ENCODE assay signal across 8 mouse cellular contexts in genomic region chr17:35342711-35343476, GRCm38 (mm10). TPM values are rescaled to one million over a fixed set of nuclear protein-coding genes. Genes with fewer than 3 reads are reported as not detected.
DNase-seq lines count a peak whose midpoint lies in the region; ATAC-seq lines count a peak whose summit lies in the region.

No protein-coding gene starts in this region.

- 4% methylated on average over 44 of the region's 46 CpGs for WGBS in forebrain, embryonic 14.5 days

- H3K4me1 ChIP-seq in forebrain, embryonic 14.5 days (ENCODE audit: control insufficient read depth, insufficient read depth, low read length), result peaks cover 5% of the 10 kb centered on the region; the same call in 1 of the 2 replicates

- peak; percentile 9 for DNase-seq in right cerebral cortex, postnatal 14 days
- no peak for DNase-seq in right cerebral cortex, adult 2 months (ENCODE audit: low spot score in 2 of 2)
- no peak for DNase-seq in forebrain, embryonic 14.5 days (ENCODE audit: low spot score)
- peak; percentile 24 for DNase-seq in kidney, postnatal 14 days
- peak; percentile 53 for DNase-seq in lung, postnatal 36 days
- DNase-seq in thymus, postnatal 0 days (ENCODE audit: low spot score), result peak; percentile 6
- no peak for DNase-seq in MN1 (ENCODE audit: low spot score)

- no peak for ATAC-seq in forebrain, embryonic 14.5 days
- no peak for ATAC-seq in megakaryocyte-erythroid progenitor cell, adult 5-6 weeks (replicated peaks; ENCODE audit: low FRiP score, low TSS enrichment, poor library complexity, severe bottlenecking)

- H3K9me3 ChIP-seq in forebrain, embryonic 14.5 days (replicated peaks; ENCODE audit: control insufficient read depth, low read length), result no peaks in the 10 kb centered on the region

- peak overlapping the region; percentile 61 for H3K4me2 ChIP-seq in forebrain, embryonic 14.5 days (ENCODE audit: low read length)

- peak overlapping the region; percentile 51 for H3K9ac ChIP-seq in forebrain, embryonic 14.5 days (ENCODE audit: low read length)

- no peaks in the 10 kb centered on the region for H3K36me3 ChIP-seq in forebrain, embryonic 14.5 days (ENCODE audit: control insufficient read depth, insufficient read depth, low read length)

- H3K27ac ChIP-seq in forebrain, embryonic 14.5 days (ENCODE audit: low read depth, low read length), result no peak overlapping the region

- peaks cover 19% of the 10 kb centered on the region for H3K27me3 ChIP-seq in forebrain, embryonic 14.5 days (replicated peaks; ENCODE audit: control insufficient read depth, insufficient read depth, low read length)

- peak overlapping the region; percentile 37 for H3K4me3 ChIP-seq in forebrain, embryonic 14.5 days (ENCODE audit: low read depth, low read length)

RNA-seq across cellular contexts. Expression of gene H2-Q2, which starts 0.9 kb away (rescaled TPM):
- 1.1 and 2.1 TPM in 2 replicates for polyA plus RNA-seq in forebrain, embryonic 14.5 days (2014; fragmentation: Nextera tagmentation; extraction: Ambion mirVana)
- polyA plus RNA-seq in thymus, postnatal 0 days (2015; fragmentation: Nextera tagmentation; extraction: Ambion mirVana), result 68.4 and 69.8 TPM in 2 replicates
- total RNA-seq in megakaryocyte-erythroid progenitor cell, adult 5-6 weeks (2014; fragmentation: Nextera tagmentation), result not detected in 2 replicates
- not detected in 2 replicates for total RNA-seq in megakaryocyte-erythroid progenitor cell, adult 5-6 weeks (2017)

RNA-seq across cellular contexts. Expression of gene H2-Q1, which starts 22.7 kb away (rescaled TPM):
- 0.46 TPM in 1 of 2 replicates, not detected in the other for polyA plus RNA-seq in forebrain, embryonic 14.5 days (2014; fragmentation: Nextera tagmentation; extraction: Ambion mirVana)
- 1.4 and 1.9 TPM in 2 replicates for polyA plus RNA-seq in thymus, postnatal 0 days (2015; fragmentation: Nextera tagmentation; extraction: Ambion mirVana)
- not detected in 2 replicates for total RNA-seq in megakaryocyte-erythroid progenitor cell, adult 5-6 weeks (2014; fragmentation: Nextera tagmentation)
- not detected in 2 replicates for total RNA-seq in megakaryocyte-erythroid progenitor cell, adult 5-6 weeks (2017)

RNA-seq across cellular contexts. Expression of gene H2-Q4, which starts 36.5 kb away (rescaled TPM):
- 0.54 and 0.60 TPM in 2 replicates for polyA plus RNA-seq in forebrain, embryonic 14.5 days (2014; fragmentation: Nextera tagmentation; extraction: Ambion mirVana)
- 15.1 and 18.4 TPM in 2 replicates for polyA plus RNA-seq in thymus, postnatal 0 days (2015; fragmentation: Nextera tagmentation; extraction: Ambion mirVana)
- total RNA-seq in megakaryocyte-erythroid progenitor cell, adult 5-6 weeks (2014; fragmentation: Nextera tagmentation), result 25.7 and 26.1 TPM in 2 replicates
- 19.4 and 44.3 TPM in 2 replicates for total RNA-seq in megakaryocyte-erythroid progenitor cell, adult 5-6 weeks (2017)

Comparison
In these comparisons a context has a peak if more than half of its experiments do, and no peak if none do; other contexts are left out.
1. DNase-seq: peak in right cerebral cortex, postnatal 14 days (single experiment), kidney, postnatal 14 days (single experiment), lung, postnatal 36 days (single experiment) and thymus, postnatal 0 days (single experiment); none in right cerebral cortex, adult 2 months (0 of 2), forebrain, embryonic 14.5 days (single experiment) and MN1 (single experiment).
2. RNA of gene H2-Q2, which starts 0.9 kb away (polyA plus RNA-seq): 68.4 to 69.8 TPM in thymus, postnatal 0 days; 1.1 to 2.1 TPM in forebrain, embryonic 14.5 days; every median in the first group is over 10 times any median in the second.
3. RNA of gene H2-Q4, which starts 36.5 kb away (polyA plus RNA-seq): 15.1 to 18.4 TPM in thymus, postnatal 0 days; 0.54 to 0.60 TPM in forebrain, embryonic 14.5 days; every median in the first group is over 10 times any median in the second.